Mouse (Mus musculus): ENCODE data around the gene Epb41l1.

DNA sequence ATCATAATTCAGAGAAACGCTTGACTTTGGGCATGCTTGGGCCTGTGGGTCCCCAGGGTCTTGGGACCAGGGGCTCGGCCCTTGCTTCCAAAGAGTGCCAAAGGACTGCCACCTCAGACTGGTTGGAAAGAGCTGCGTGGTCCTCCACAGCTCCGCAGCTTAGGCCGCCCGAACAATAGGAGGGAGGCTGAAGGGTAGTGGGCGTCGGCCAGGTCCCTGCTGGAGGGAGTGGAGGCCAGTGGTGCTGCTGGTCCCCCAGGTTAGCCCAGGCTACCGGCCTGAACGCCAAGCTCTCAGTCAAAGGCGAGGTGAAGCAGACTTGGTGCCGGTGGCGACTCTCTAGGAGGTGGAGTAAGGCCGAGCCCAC is 399 bp upstream of the Epb41l1 start:
- no peak for TF ChIP-seq CHD2 (IDR thresholded peaks at IDR 0.05; ENCODE audit: low read depth, low read length)
- TF ChIP-seq ZNF384 (IDR thresholded peaks at IDR 0.05; ENCODE audit: low read depth, low read length), result no peak
- no peak for TF ChIP-seq HCFC1 (IDR thresholded peaks at IDR 0.05; ENCODE audit: borderline replicate concordance, insufficient read depth, low read length)
- no peak for TF ChIP-seq MAFK (IDR thresholded peaks at IDR 0.05; ENCODE audit: insufficient read depth, low read depth, low read length)
- no peak for TF ChIP-seq ZC3H11A (IDR thresholded peaks at IDR 0.05; ENCODE audit: borderline replicate concordance, low read depth, low read length)
